Mouse (Mus musculus) brown adipose tissue, adult 24 weeks (tissue): ENCODE measurements around the gene Akap10. TPM values are rescaled to one million over a fixed set of nuclear protein-coding genes. Genes with fewer than 3 reads are reported as not detected.
A peak's percentile ranks its signal among the peaks of the same experiment; 100 is the strongest.

Experiments used
- H3K27ac ChIP-seq: fragments of 200-500 bp; replicated peaks from 2 replicates; pipeline ENCODE4 v1.5.1; 2012; ENCODE audit warnings: low read depth, mild to moderate bottlenecking, low read length
- H3K4me1 ChIP-seq: fragments of 200-500 bp; 2 replicates; pipeline ENCODE4 v1.6.1; 2012; ENCODE audit warnings: low read length, mixed read lengths; ENCODE audit not compliant: control insufficient read depth, insufficient read depth, insufficient read length
- H3K4me3 ChIP-seq: fragments of 200-500 bp; 2 replicates; pipeline ENCODE4 v1.5.1; 2012; ENCODE audit warnings: low read depth, mild to moderate bottlenecking, low read length, moderate library complexity; ENCODE audit not compliant: insufficient read depth
- polyA plus RNA-seq: library from polyadenylated mRNA; stranded (reverse); fragments of >200 nt; gene quantifications from 2 replicates; pipeline ENCODE4 v1.2.4, GENCODE M21; 2012; ENCODE audit not compliant: missing spikeins, insufficient read depth, insufficient read length

Akap10 gene
- polyA plus RNA-seq, 1 experiment, result 10.1 TPM

- Histone ChIP-seq H3K27ac (no peak overlapping the region), H3K4me1 (no peaks in the 10 kb centered on the region), H3K4me3 (no peak overlapping the region)
Observed at GRCm38 (mm10) chr11:61955136-61955535, 25.1 kb upstream of the Akap10 start.

DNA sequence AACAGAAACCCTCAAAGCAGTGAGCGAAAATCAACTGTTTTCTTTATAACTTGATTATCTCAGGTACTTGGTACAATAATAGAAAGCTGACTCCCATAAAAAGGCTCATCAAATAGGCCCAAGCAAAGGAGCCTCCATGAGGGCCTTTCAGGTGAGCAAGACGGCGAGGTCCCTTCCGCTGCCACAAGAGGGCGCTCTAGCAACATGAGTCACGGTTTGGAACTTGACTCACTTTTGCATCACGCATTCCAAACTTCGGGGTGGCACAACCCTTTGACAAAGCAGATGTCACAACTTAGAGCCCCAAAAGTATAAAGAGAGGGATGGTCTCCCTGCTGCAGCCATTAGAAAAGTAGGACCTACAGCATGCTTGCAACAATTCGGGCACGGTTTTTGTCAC is 20.6 kb upstream of the Akap10 start:
- Histone ChIP-seq H3K27ac (no peak overlapping the region), H3K4me3 (no peak overlapping the region), H3K4me1 (no peaks in the 10 kb centered on the region)

GRCm38 (mm10) chr11:61949315-61949714 is 19.3 kb upstream of the Akap10 start:
- Histone ChIP-seq H3K4me3 (no peak overlapping the region), H3K27ac (no peak overlapping the region), H3K4me1 (no peaks in the 10 kb centered on the region; the same call in 1 of the 2 replicates)

DNA sequence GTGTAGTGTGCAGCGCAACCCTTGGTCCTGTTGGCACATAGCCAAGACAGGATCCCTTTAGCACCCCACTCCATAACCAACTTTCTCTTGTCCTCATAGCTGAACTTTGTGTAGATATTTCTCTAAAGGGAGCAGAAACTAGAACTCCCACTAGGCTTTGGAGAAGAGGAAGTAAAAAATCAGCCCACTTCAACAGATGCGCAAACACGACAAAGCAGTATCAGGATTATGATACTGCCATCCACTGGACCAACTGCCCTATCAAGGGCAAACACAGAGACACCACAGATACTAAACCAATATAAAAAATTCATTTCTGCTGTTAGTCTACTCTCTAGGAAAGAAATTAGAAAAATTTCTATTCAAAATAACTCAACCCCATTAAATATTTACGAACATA is 16.6 kb upstream of the Akap10 start:
- Histone ChIP-seq H3K27ac (no peak overlapping the region), H3K4me3 (no peak overlapping the region), H3K4me1 (no peaks in the 10 kb centered on the region; the same call in 1 of the 2 replicates)

DNA sequence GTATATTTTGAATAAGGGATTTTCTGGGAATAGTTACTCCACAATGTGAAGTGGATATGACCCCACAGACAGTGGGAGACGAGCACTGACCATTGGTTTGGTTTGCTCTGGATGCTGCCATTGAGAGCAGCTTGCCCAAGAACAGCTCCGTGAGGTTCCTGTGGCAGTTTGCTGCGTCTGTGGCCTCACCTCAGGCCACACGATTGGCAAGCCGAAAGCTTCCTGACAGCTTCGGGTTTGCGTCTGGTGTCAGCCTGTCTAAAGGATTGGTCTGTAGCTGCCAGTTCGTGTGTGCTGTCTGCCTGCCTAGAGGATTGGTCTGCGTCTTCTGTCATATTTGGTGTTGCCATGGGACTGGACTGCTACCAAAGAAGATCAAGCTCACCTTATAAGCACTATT is 14.4 kb upstream of the Akap10 start:
- Histone ChIP-seq H3K4me1 (no peaks in the 10 kb centered on the region; the same call in 1 of the 2 replicates), H3K27ac (no peak overlapping the region)

GRCm38 (mm10) chr11:61942903-61943302 is 12.9 kb upstream of the Akap10 start:
- H3K4me1 ChIP-seq, result no peaks in the 10 kb centered on the region; the same call in 1 of the 2 replicates
- H3K4me3 ChIP-seq, result no peak overlapping the region
- H3K27ac ChIP-seq, result no peak overlapping the region

More for the DNA sequence above, 14.4 kb upstream of the Akap10 start:
- no peak overlapping the region for H3K4me3 ChIP-seq

DNA sequence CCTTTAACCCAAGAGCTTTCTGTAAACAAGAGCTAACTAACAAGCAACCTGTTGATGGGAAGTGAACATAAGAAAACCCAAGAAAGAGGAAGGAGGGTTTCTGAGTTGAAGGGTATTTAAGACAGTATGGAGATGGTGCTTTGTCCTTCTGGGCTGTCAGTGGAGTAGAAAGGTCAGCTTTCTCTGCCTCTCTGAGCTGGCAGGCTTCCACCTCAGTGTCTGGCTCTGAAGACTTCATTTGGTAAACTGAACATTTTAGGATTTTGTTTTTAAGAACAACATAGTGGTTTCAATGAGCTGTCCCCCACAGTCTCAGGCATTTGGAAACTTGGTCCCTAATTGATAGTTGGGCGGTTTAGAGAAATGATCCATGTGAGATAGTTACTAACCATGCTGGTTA is 7.7 kb upstream of the Akap10 start:
- Histone ChIP-seq H3K27ac (no peak overlapping the region), H3K4me1 (no peaks in the 10 kb centered on the region), H3K4me3 (no peak overlapping the region)

DNA sequence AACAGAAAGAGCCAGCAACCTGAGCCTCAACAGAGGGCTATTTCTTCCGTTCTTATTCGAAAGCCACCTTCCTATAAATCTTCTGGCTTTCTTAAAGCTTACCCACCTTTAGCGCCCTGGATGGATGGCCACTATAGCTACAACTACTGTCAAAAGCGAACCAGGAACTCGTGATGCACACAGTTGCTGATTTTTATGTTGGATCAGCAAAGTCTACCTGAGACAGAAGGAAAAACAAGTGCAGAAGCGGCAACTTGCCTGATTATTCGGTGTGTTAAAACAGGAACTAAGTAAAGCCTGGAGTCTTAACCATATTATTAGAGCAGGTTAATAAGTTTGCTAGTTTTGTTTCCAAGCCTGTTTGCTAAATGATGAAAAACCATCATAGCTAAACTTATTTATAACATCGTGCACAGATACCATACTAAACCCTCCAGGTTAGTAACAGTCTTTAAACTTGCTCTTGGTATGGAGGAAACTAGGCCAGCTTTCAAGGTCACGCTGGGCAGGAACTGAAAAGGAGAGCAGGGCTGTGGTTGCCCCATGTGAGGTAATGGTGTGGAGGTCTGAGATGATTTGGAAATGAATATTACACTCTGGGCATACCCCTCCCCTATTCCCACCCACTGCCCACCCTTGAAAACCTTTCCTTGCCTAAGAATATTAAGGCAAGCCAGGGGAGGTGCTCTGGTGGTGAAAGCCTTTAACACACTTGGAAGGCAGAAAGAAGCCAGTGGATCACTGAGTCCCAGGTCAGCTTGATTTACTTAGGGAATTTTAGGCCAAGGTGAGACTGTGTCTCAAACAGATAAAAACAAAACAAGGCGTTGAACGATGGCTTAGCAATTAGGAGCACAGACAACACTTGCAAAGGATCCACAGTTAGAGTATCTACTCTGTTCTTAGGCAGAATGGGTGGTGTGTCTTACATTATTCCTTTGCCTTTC is 861 bp upstream of the Akap10 start:
- H3K27ac ChIP-seq, result peak overlapping the region; percentile 69
- H3K4me1 ChIP-seq, result peaks cover 6% of the 10 kb centered on the region; the same call in 1 of the 2 replicates
- peak overlapping the region; percentile 60 for H3K4me3 ChIP-seq

DNA sequence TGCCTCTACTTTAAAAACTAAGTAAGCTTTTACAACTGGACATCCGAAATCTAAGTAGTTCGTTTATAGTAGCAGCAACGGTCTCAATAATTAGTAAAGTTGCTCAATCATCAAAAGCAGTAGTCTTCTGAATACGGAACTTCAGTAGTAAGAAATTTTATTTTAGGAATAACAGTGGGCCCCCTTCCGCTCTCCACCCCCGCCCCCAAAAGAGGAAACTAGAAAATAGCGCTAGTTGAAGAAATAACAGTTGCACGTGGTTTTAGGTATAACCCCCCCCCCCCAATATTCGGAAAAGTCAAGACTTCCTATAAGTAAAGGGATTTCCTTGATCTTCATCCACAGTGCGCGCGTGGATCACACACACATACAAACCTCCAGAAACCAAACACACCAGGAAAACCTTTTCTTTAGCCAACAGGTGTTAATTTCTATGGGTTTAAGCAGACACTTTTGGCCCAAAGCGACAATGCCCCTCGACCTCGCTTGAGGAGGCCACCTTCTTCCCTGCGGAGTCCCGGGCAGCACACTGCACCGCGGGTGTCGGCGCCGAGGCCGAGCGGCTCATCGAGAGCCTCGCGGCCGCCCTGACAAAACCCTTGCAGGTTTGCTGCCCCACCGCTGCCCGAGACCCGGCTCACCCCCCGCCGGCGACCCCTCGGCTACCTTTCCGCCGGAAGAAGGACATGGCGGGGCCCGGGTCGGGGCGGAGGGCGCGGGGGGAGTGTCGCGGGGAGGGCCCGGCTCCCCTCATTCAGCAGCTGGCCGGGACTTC is 542 bp downstream of the Akap10 start:
- peak overlapping the region; percentile 91 for H3K4me3 ChIP-seq
- H3K27ac ChIP-seq, result peak overlapping the region; percentile 65
- H3K4me1 ChIP-seq, result peaks cover 6% of the 10 kb centered on the region; the same call in 1 of the 2 replicates

DNA sequence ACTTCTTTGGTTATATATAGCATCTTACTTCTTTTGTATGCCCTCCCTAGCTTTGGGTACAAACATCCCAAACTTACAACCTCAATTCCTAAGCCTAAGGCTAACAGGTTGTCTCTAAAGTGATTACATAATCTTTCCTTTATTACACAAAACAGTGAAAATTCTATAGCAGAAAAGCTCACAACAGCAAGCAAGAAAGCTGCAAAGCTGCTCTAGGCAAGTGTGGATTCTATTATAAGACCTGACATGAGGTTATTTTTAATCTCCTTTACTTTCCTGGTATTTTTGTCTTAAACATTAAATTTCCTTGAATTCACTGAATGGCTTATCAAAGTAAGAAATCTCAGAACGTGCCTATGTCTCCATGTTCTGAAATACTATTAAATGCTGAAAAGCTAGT is 6.7 kb downstream of the Akap10 start:
- no peak overlapping the region for H3K27ac ChIP-seq
- no peak overlapping the region for H3K4me3 ChIP-seq
- H3K4me1 ChIP-seq, result no peaks in the 10 kb centered on the region; the same call in 1 of the 2 replicates

DNA sequence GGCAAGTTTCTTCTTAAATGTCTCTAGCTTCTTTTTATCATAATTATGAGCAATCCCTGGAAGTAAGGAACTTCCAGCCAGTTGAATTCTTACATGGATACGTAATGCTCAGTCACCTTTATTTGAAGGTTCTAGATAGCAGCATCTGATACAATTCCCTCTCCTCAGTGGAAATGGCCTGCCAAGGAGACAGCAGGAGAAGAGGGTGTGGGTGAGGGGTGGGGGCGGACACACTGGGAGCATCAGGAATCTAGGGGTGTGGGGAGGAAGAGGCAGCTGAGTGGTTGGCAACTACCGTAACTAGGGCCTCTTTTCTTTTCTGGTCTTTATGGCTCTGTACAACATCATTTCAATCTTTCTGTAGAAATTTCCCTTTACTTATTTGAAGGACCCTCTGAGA is 10.3 kb downstream of the Akap10 start:
- Histone ChIP-seq H3K4me1 (no peaks in the 10 kb centered on the region; the same call in 1 of the 2 replicates), H3K27ac (no peak overlapping the region), H3K4me3 (no peak overlapping the region)

DNA sequence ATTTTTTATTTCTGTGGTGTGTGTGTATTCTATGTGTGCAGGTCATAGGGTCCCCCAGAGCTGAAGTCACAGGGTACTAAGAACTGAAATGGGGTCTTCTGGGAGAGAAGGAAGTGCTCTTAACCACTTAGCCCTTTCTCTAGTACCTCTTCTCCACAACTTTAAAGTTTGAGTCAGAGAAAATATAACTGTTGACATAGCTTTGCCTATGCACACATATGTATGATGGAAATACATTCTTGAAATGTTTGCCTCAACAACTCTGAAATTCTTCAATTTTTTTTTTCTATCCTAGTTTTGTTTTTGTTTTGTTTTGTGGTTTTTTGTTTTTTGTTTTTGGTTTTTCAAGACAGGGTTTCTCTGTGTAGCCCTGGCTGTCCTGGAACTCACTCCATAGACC is 21.7 kb downstream of the Akap10 start:
- H3K27ac ChIP-seq, result no peak overlapping the region
- no peaks in the 10 kb centered on the region for H3K4me1 ChIP-seq
- H3K4me3 ChIP-seq, result no peak overlapping the region

GRCm38 (mm10) chr11:61882183-61882582 is 47.9 kb downstream of the Akap10 start:
- no peak overlapping the region for H3K4me3 ChIP-seq
- H3K4me1 ChIP-seq, result no peaks in the 10 kb centered on the region
- no peak overlapping the region for H3K27ac ChIP-seq

- Histone ChIP-seq H3K27ac (no peak overlapping the region), H3K4me3 (no peak overlapping the region), H3K4me1 (no peaks in the 10 kb centered on the region)
Observed at GRCm38 (mm10) chr11:61879921-61880320, 50.1 kb downstream of the Akap10 start.

- no peak overlapping the region for H3K27ac ChIP-seq
- H3K4me1 ChIP-seq, result no peaks in the 10 kb centered on the region
- no peak overlapping the region for H3K4me3 ChIP-seq
Observed at GRCm38 (mm10) chr11:61871881-61872280, 58.2 kb downstream of the Akap10 start.
